Mouse (Mus musculus) frontal cortex, postnatal 10 days (tissue): ENCODE results near the gene Sh3gl2.

ENCODE experiments used
- DNase-seq, 2 experiments: peaks; one replicate each; pipeline ENCODE4 v3.0.0; 2022; ENCODE audit warnings: low spot score in 2 of 2, mixed read lengths in 1 of 2

The Sh3gl2 gene

GRCm38 (mm10) chr4:85416466-85416865 is 211.5 kb downstream of the Sh3gl2 start:
- DNase-seq, result no peak

- no peak for DNase-seq
Observed at GRCm38 (mm10) chr4:85420429-85420828, 215.5 kb downstream of the Sh3gl2 start.

- DNase-seq, result no peak
Observed at GRCm38 (mm10) chr4:85426211-85426610, 221.3 kb downstream of the Sh3gl2 start.

GRCm38 (mm10) chr4:85432786-85433185 is 227.9 kb downstream of the Sh3gl2 start:
- no peak for DNase-seq

- no peak for DNase-seq
Observed at GRCm38 (mm10) chr4:85434734-85435133, 229.8 kb downstream of the Sh3gl2 start.

GRCm38 (mm10) chr4:85438813-85439212 is 233.9 kb downstream of the Sh3gl2 start:
- no peak for DNase-seq

GRCm38 (mm10) chr4:85483586-85483985 is 278.7 kb downstream of the Sh3gl2 start:
- no peak for DNase-seq

GRCm38 (mm10) chr4:85486316-85486946 is 281.5 kb downstream of the Sh3gl2 start:
- peak; percentile 13 to 20 for DNase-seq

GRCm38 (mm10) chr4:85505718-85506117 is 300.8 kb downstream of the Sh3gl2 start:
- DNase-seq, result no peak

- no peak for DNase-seq
Observed at GRCm38 (mm10) chr4:85506976-85507375, 302.1 kb downstream of the Sh3gl2 start.

- DNase-seq, result no peak
Observed at GRCm38 (mm10) chr4:85507491-85507890, 302.6 kb downstream of the Sh3gl2 start.

- no peak for DNase-seq
Observed at GRCm38 (mm10) chr4:85513288-85513687, 308.4 kb downstream of the Sh3gl2 start.

GRCm38 (mm10) chr4:85513792-85514191 is 308.9 kb downstream of the Sh3gl2 start, which contains the start of gene Adamtsl1:
Gene Adamtsl1, plus strand, starts transcription at chr4:85514172.
- DNase-seq, result peak in 1 of 2 experiments; percentile 7

GRCm38 (mm10) chr4:85514205-85514681 is 309.3 kb downstream of the Sh3gl2 start:
- DNase-seq, result peak in 1 of 2 experiments; percentile 27

- no peak for DNase-seq
Observed at GRCm38 (mm10) chr4:85526966-85527566, 322.1 kb downstream of the Sh3gl2 start.

GRCm38 (mm10) chr4:85529852-85530251 is 324.9 kb downstream of the Sh3gl2 start:
- no peak for DNase-seq

GRCm38 (mm10) chr4:85539677-85540076 is 334.8 kb downstream of the Sh3gl2 start:
- DNase-seq, result no peak

- no peak for DNase-seq
Observed at GRCm38 (mm10) chr4:85543221-85543620, 338.3 kb downstream of the Sh3gl2 start.

GRCm38 (mm10) chr4:85554696-85555095 is 349.8 kb downstream of the Sh3gl2 start:
- no peak for DNase-seq

- no peak for DNase-seq
Observed at GRCm38 (mm10) chr4:85559753-85560152, 354.8 kb downstream of the Sh3gl2 start.

GRCm38 (mm10) chr4:85585426-85585825 is 380.5 kb downstream of the Sh3gl2 start:
- DNase-seq, result no peak

GRCm38 (mm10) chr4:85588928-85589327 is 384.0 kb downstream of the Sh3gl2 start:
- DNase-seq, result no peak

GRCm38 (mm10) chr4:85591037-85591436 is 386.1 kb downstream of the Sh3gl2 start:
- no peak for DNase-seq
